Mouse (Mus musculus) adrenal gland, adult 18-20 months (tissue): ENCODE data around the gene Shf. TPM values are rescaled to one million over a fixed set of nuclear protein-coding genes. Genes with fewer than 3 reads are reported as not detected.
"Not testable (repeated sequence)": the region's sequence is repeated elsewhere in the genome, so short reads cannot be mapped to it uniquely, and the experiment has no call there.

Experiments
- DNase-seq, 2 experiments: peaks; one replicate each; pipeline ENCODE4 v3.0.0; 2021 to 2022; ENCODE audit warnings: low spot score in 2 of 2
- total RNA-seq, 2 experiments: library from RNA; stranded (reverse); gene quantifications; 1 replicate in 1 of 2; 2 replicates in 1 of 2; pipeline ENCODE4 v1.2.3; 2021

Gene Shf
- total RNA-seq, 2 experiments from 2014 or later, result 6.4 to 10.4 TPM

GRCm38 (mm10) chr2:122349136-122349785 lies 19.7 kb downstream of the Shf start:
- no peak for DNase-seq

- DNase-seq, result peak; percentile 85 to 91
Measured at GRCm38 (mm10) chr2:122348531-122349131, 20.3 kb downstream of the Shf start.

GRCm38 (mm10) chr2:122347257-122347656 lies 21.7 kb downstream of the Shf start:
- no peak for DNase-seq

GRCm38 (mm10) chr2:122346164-122346563 lies 22.8 kb downstream of the Shf start:
- not testable (repeated sequence) for DNase-seq

- no peak for DNase-seq
Measured at GRCm38 (mm10) chr2:122345106-122345893, 23.7 kb downstream of the Shf start.

GRCm38 (mm10) chr2:122337291-122337690 lies 31.7 kb downstream of the Shf start:
- no peak for DNase-seq

- DNase-seq, result no peak
Measured at GRCm38 (mm10) chr2:122334170-122334569, 34.8 kb downstream of the Shf start.

- no peak for DNase-seq
Measured at GRCm38 (mm10) chr2:122332222-122332621, 36.7 kb downstream of the Shf start.

GRCm38 (mm10) chr2:122330317-122330716 lies 38.6 kb downstream of the Shf start:
- DNase-seq, result not testable (repeated sequence)

- DNase-seq, result no peak
Measured at GRCm38 (mm10) chr2:122327986-122328385, 41.0 kb downstream of the Shf start.

GRCm38 (mm10) chr2:122325361-122325760 lies 43.6 kb downstream of the Shf start:
- no peak for DNase-seq

- no peak for DNase-seq
Measured at GRCm38 (mm10) chr2:122324586-122324985, 44.4 kb downstream of the Shf start.

- no peak for DNase-seq
Measured at GRCm38 (mm10) chr2:122323960-122324359, 45.0 kb downstream of the Shf start.

GRCm38 (mm10) chr2:122317384-122317783 lies 51.6 kb downstream of the Shf start:
- DNase-seq, result no peak

- DNase-seq, result no peak
Measured at GRCm38 (mm10) chr2:122315372-122315771, 53.6 kb downstream of the Shf start, which contains the start of gene Duox1. Gene Duox1, plus strand, starts transcription at chr2:122315672.

GRCm38 (mm10) chr2:122313536-122313935 lies 55.4 kb downstream of the Shf start, which contains the start of gene Duoxa1:
Gene Duoxa1, minus strand, starts transcription at chr2:122313730.
- DNase-seq, result no peak

GRCm38 (mm10) chr2:122312722-122313417 lies 56.1 kb downstream of the Shf start:
- peak; percentile 38 to 62 for DNase-seq

- no peak for DNase-seq
Measured at GRCm38 (mm10) chr2:122311561-122311960, 57.4 kb downstream of the Shf start.

GRCm38 (mm10) chr2:122309647-122310046 lies 59.3 kb downstream of the Shf start:
- no peak for DNase-seq

GRCm38 (mm10) chr2:122306184-122306583 lies 62.8 kb downstream of the Shf start:
- peak in 1 of 2 experiments; percentile 37 for DNase-seq
